Mouse (Mus musculus) thymus, adult 18-20 months (tissue): ENCODE results near the gene F12.
"Not testable (repeated sequence)": the region's sequence is repeated elsewhere in the genome, so short reads cannot be mapped to it uniquely, and the experiment has no call there.

ENCODE experiments used
- DNase-seq, 2 experiments: peaks; one replicate each; pipeline ENCODE4 v3.0.0; 2022; ENCODE audit warnings: mixed read lengths in 2 of 2

The F12 gene

GRCm38 (mm10) chr13:55449679-55450441, 23.3 kb upstream of the F12 start:
- peak; percentile 73 to 81 for DNase-seq

DNA sequence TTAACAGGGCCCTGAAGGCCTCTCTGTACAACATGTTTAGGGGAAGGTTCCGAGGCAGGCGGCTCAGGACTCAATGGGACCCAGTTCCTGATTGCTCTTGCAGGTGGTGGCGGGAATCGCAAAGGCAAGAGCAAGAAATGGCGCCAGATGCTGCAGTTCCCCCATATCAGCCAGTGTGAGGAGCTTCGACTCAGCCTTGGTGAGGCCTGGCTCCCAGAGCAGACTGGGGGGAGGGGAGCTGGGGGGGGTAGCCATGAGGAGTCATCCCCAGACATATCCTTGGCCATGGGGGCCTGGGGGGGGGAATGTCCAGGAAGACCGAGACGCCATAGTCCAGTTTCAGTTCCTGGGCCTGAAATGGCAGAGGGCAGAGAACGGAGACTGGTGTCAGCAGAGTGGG, 22.6 kb upstream of the F12 start:
- DNase-seq = peak in 1 of 2 experiments; percentile 55

DNA sequence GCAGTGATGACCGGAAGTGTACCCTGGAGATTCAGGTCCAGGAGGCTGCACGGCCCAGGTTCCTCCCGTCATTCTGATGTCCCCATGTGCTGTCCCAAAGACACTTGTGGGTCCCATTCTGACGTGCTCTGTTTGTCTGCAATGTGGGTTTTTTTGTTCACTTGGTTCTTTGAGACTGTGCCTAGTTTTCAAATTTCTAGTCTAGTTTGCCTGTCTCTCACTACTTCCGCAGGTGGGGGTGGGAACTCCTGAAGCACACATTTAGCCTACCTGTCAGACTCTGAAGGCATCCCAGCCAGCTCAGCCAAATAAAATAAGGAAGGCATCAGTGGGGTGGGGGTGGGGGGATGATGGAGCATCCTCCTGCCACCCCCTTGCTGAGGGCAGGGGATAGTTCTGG, 21.5 kb upstream of the F12 start:
- DNase-seq = no peak

GRCm38 (mm10) chr13:55447543-55447943, 20.9 kb upstream of the F12 start:
- peak; percentile 61 to 78 for DNase-seq

GRCm38 (mm10) chr13:55446483-55447105, 20.0 kb upstream of the F12 start:
- DNase-seq = peak in 1 of 2 experiments; percentile 30

DNA sequence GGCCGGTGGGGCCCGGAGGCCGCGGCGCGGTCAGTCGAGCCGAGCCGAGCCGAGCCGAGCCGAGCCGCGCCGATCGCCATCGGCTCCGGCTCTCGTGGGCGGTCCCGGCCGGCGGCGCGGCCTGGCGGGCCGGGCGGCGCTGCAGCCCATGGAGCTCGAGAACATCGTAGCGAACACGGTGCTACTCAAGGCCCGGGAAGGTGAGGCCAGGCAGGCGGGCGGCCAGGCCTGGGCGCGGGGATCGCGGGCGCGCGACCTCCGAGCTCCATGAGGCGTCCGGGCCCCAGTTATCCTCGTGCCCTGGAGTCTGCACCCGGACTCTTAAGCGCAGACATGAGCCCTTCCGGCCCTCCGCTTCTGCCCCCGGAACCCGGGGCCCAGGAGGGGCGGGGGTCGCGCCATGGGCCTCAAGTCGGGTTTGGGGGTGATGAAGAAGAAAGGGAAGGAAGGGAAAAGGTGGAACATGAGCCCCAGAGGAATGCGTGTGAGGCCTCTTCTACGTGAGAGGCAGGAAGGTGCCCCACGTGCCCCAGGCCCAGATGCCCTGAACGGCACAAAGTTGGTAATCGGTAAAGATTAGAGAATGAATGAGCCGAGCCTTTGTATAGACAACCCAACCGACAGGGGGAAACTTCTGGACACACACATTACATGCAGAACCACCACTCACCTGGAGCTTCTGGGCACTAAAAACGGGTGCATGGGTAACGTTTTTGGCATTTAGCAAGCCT, 18.9 kb upstream of the F12 start:
- DNase-seq = peak in 1 of 2 experiments; percentile 56

DNA sequence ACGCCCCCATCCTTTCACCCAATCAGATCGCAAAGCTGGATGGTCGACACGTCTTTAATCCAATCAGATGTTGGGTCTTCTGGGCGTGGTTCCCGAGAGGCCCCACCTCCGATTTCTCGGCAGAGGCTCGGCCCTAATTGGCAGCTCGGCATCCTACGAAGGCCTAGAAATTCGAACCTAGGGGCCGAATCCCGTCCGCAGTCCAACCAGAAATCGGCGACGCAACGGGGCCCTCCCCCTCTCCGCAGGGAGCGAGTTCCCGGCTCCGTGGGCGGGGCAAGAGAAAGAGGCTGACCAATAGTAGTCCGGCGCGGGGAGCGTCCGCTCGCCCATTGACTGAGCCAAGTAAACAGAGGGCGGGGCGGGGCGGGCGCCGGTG, 18.3 kb upstream of the F12 start, which contains the start of gene Grk6:
Grk6 (plus strand) TSS at position 136 of the 379 bp plus-strand sequence.
- DNase-seq = peak; percentile 99 to 100

GRCm38 (mm10) chr13:55444286-55444936, 17.8 kb upstream of the F12 start:
- peak; percentile 71 to 86 for DNase-seq

DNA sequence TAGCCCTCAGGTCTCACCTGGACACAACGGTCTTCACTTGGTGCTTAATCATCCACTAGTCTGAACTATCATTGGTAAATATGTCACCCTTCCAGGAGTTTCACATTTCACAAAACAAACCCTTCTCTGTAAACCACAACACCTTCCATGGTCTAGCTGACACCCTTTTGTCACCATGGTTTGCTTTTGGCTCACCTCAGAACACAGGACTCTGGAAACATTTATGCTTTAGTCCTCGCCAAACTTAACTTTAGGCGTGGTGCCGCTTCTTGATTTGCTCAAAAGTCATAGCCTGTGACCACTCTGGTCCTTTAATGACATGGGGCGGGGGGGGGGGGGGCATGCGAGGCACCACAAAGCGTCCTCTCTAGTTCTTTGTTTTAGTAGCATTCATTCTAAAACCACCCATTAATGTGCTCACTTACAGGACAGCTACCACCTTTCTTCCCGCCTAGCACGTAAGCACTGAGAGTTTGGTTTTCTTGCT, 17.2 kb upstream of the F12 start:
- no peak for DNase-seq

DNA sequence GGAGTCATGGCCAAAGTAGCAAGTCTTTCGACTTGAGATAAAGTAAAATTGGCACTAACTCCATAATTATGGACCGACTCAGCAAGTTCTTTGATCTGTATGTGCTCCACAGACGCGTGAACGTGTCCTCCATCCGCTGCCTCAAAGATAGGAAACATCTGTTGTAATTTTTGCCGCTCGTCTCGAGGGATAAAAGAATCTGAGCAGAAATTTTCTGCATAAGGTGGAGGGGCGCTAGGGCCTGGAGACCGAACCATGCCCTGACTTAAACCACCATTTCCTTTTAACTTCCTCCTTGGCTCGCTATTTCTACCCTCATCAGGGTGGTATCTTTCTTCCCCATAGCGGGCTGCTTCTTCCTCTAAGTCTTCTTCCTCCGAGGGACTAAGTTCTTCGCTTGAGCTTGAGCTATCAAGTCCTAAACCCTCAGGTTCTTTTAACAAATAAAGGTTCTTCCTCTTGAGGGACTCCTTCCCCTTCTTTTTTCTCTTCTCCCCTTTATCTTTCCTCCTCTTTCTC, 10.6 kb upstream of the F12 start:
- not testable (repeated sequence) for DNase-seq

DNA sequence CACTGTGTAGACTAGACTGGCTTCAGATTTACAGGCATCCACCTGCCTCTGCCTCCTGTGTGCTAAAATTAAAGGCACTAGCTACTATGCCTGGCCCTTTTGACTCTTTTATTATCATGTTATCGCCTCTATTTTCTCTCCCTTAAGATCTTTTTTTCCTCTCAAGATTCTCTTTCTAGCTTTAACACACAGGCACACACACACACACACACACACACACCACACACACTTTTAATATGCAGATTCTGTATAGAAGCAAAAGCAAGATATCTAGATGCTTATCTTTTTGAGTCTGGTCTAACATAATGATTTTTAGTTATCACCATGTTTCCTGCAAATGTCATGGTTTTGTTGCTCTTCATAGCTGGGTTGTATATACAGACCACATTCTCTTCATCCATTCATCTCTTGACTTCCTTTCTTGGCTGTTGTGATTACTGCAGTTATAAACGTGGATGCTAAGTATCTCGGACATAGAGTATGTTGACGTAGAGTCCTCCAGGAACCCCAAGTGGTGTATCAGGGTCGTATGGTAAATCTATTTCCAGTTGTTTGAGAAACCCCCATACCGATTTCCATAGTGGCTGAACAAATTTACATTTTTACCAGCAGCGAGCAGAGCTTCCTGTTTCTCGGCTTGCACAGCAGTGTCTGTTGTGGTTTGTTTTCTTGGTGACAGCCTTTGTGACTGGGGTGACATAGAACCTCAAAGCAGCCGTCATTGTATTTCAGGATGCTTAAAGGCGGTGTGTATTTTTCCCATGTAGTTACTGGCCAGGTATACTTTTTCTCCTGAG, 5.5 kb upstream of the F12 start:
- peak in 1 of 2 experiments; percentile 78 for DNase-seq

DNA sequence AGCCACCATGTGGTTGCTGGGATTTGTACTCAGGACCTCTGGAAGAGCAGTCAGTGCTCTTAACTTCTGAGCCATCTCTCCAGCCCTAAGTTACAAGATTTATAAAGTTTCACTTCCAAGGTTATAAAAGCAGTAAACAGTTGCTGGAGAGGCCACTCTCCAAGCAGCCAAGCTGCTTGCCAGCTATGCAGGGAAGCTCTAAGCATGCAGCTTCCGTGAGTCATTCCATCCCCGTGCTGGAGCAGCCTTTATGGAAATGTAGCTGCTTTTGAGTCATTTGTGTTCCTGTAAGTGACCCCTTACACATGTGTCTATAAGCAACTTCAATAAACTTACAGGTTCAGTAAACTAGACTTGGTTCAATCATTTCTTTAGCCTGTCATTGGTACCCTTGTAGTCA, 4.0 kb upstream of the F12 start:
- no peak for DNase-seq

GRCm38 (mm10) chr13:55429226-55429888, 2.8 kb upstream of the F12 start:
- peak in 1 of 2 experiments; percentile 38 for DNase-seq

GRCm38 (mm10) chr13:55420933-55421800, 5.4 kb downstream of the F12 start:
- peak; percentile 71 to 75 for DNase-seq

DNA sequence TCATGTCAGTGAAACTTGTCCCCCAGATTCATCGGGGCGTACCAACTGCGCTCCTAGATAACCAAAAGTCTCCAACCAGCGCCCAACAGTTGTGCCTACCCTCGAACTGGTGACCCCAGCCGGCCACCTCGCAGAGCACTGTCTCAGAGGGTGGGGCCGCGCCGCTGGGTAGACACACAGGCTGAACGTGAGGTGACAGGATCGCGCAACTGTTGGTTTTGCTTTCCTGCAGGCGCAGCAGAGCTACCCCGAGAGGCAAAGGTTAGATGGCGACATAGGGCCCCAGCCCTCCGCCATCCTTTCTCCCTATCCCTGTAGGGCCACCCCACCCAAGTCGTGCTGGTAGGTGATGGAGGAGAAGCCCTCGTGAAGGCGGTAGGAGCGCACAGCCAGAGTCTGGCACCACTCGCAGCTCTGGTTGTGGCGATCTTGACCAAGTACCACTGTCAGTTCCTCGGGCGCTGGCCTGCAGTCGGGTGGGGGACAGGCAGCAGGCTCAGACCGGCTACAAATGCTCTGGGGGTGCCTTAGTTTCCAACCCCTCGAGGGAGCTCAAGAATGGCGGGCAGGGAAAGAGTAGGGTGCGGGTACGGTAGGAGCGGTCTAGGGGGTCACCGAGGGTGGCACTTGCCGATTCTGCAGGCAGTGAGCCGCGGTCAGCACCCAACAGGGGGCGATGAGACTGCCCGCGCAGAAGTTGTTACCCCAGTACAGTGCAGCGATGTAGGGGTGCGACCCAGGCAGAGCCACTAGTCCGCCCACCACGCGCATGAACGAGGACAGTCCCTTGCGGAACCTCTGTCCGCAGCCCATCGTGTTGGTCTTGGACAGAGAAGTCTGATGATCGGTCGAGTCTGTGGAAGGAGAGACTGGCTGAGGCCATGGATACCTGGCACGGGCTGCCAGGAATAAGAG, 6.3 kb downstream of the F12 start:
- DNase-seq = peak in 1 of 2 experiments; percentile 31

- DNase-seq = no peak
Measured at GRCm38 (mm10) chr13:55419142-55419541, 7.5 kb downstream of the F12 start.

DNA sequence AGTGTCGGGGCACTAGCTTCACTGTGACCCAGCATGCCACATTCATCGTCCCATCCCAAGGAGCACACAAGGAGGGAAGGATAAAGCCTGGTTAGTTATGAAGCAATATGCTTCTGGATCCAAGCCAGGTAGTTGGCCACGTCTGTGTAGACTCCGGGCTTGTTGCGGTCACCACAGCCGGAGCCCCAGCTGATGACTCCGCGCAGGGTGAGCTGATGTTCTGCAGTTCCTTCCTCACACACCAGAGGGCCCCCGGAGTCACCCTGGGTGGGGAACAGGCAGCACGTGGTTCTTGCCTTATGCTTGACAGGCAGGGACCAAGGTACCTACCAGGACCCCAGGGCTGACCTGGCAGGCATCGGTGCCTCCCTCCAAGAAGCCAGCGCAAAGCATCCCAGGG, 8.6 kb downstream of the F12 start:
- peak; percentile 76 to 82 for DNase-seq

DNA sequence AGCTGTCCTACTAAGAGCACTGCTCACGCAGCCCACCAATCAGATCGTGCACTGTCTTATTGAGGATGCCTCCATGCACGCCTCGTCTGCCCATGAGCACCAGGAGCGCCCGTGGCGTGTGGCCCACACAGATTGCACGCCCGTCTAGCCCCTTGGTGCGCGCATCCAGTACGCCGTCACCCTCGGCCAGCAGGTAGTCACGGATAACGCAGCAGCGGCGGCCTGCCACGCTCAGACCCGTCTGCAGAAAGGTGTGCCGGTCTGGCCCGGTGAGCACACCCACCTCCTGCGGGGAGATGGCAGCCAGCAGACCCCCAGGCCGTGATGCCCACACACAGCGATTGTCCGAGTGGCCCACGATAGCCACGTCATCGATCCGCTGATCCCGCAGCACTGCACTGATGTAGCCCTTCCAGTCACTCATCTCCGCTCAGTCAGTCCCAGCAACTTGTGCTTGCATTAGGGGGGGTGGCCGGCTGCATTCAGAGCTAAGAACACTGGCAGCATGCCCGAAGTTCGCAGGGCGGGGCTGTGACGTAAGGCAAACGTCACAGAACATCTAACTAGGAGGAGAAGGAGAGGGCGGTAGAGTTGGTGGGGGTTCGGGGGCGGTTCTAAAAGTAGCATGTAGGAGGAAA, 11.7 kb downstream of the F12 start, which contains the start of gene Pfn3:
Pfn3 (minus strand) TSS at position 490 of the 638 bp plus-strand sequence.
- DNase-seq = no peak
